Mouse (Mus musculus) heart, embryonic 13.5 days (tissue): ENCODE data around the gene Rgp1. TPM values are rescaled to one million over a fixed set of nuclear protein-coding genes. Genes with fewer than 3 reads are reported as not detected.
A peak's percentile ranks its signal among the peaks of the same experiment; 100 is the strongest.

Experiments
- ATAC-seq: fragments of 200-750 bp; cut with Nextera tagmentation; 2 replicates; pipeline ENCODE4 v1.8.0; 2017; ENCODE audit warnings: moderate TSS enrichment; ENCODE audit not compliant: insufficient number of reproducible peaks, low FRiP score, low TSS enrichment; ENCODE audit errors: extremely low read depth
- H3K27ac ChIP-seq: fragments of 300-500 bp; sonication (generic); replicated peaks from 2 replicates; pipeline ENCODE4 v1.5.1; 2015; ENCODE audit warnings: moderate library complexity, mild to moderate bottlenecking, inconsistent platforms
- H3K27me3 ChIP-seq: fragments of 300-500 bp; sonication (generic); replicated peaks from 2 replicates; pipeline ENCODE4 v1.6.1; 2015; ENCODE audit warnings: mild to moderate bottlenecking, inconsistent platforms
- H3K36me3 ChIP-seq: fragments of 300-500 bp; sonication (generic); 2 replicates; pipeline ENCODE4 v1.6.1; 2015; ENCODE audit warnings: mild to moderate bottlenecking, inconsistent platforms
- H3K4me1 ChIP-seq: fragments of 300-500 bp; sonication (generic); 2 replicates; pipeline ENCODE4 v1.6.1; 2015; ENCODE audit warnings: inconsistent platforms
- H3K4me2 ChIP-seq: fragments of 300-500 bp; sonication (generic); 2 replicates; pipeline ENCODE4 v1.6.1; 2015; ENCODE audit warnings: inconsistent platforms, mild to moderate bottlenecking, moderate library complexity
- H3K4me3 ChIP-seq: fragments of 300-500 bp; sonication (generic); 2 replicates; pipeline ENCODE4 v1.5.1; 2015; ENCODE audit warnings: moderate library complexity, mild to moderate bottlenecking, inconsistent platforms
- H3K9ac ChIP-seq: fragments of 300-500 bp; sonication (generic); 2 replicates; pipeline ENCODE4 v1.6.1; 2015; ENCODE audit warnings: inconsistent platforms, mild to moderate bottlenecking, moderate library complexity
- H3K9me3 ChIP-seq: fragments of 300-500 bp; sonication (generic); 2 replicates; pipeline ENCODE4 v1.6.1; 2016; ENCODE audit warnings: inconsistent platforms
- WGBS: fragments of 180-500 bp; shearing (Covaris S2); methylation state at CpG from one replicate; pipeline ENCODE4 v1.1.7; 2015; ENCODE audit warnings: mixed read lengths; 5-methylcytosine and 5-hydroxymethylcytosine counted together
- polyA plus RNA-seq: library from polyadenylated mRNA; unstranded; fragments of >200 nt; fragmentation: Nextera tagmentation; extraction: Ambion mirVana; gene quantifications from 2 replicates; pipeline ENCODE4 v1.2.1, GENCODE M21; 2015

Gene Rgp1
- polyA plus RNA-seq, 1 experiment from 2014 or later, result 21.4 TPM

- no peak overlapping the region for H3K4me3 ChIP-seq
- H3K4me1 ChIP-seq, result no peaks in the 10 kb centered on the region
- no peak for ATAC-seq
- H3K9ac ChIP-seq, result no peak overlapping the region
- no peaks in the 10 kb centered on the region for H3K27me3 ChIP-seq
- no peak overlapping the region for H3K4me2 ChIP-seq
- no peak overlapping the region for H3K27ac ChIP-seq
- H3K9me3 ChIP-seq, result no peaks in the 10 kb centered on the region
- no peaks in the 10 kb centered on the region for H3K36me3 ChIP-seq
- WGBS, result 71% methylated on average over 7 of the region's 7 CpGs
These were observed 20.3 kb downstream of the Rgp1 start for GRCm38 (mm10) chr4:43598650-43599380.

GRCm38 (mm10) chr4:43600195-43600934 is 21.9 kb downstream of the Rgp1 start:
- no peak for ATAC-seq
- H3K4me3 ChIP-seq, result no peak overlapping the region
- 66% methylated on average over 9 of the region's 9 CpGs for WGBS
- no peak overlapping the region for H3K9ac ChIP-seq
- H3K4me2 ChIP-seq, result no peak overlapping the region
- no peaks in the 10 kb centered on the region for H3K27me3 ChIP-seq
- no peaks in the 10 kb centered on the region for H3K9me3 ChIP-seq
- peaks cover 9% of the 10 kb centered on the region for H3K4me1 ChIP-seq
- no peak overlapping the region for H3K27ac ChIP-seq
- H3K36me3 ChIP-seq, result no peaks in the 10 kb centered on the region

- Histone ChIP-seq H3K27me3 (no peaks in the 10 kb centered on the region), H3K4me2 (no peak overlapping the region), H3K9me3 (no peaks in the 10 kb centered on the region), H3K9ac (no peak overlapping the region), H3K4me1 (peaks cover 9% of the 10 kb centered on the region), H3K27ac (no peak overlapping the region), H3K36me3 (no peaks in the 10 kb centered on the region), H3K4me3 (no peak overlapping the region)
- ATAC-seq, result no peak
- 59% methylated on average over 3 of the region's 3 CpGs for WGBS
These were observed 25.6 kb downstream of the Rgp1 start for GRCm38 (mm10) chr4:43604099-43604498.

- WGBS, result 39% methylated on average over 9 of the region's 9 CpGs
- ATAC-seq, result no peak
- no peaks in the 10 kb centered on the region for H3K27me3 ChIP-seq
- H3K9me3 ChIP-seq, result no peaks in the 10 kb centered on the region
- H3K4me1 ChIP-seq, result peaks cover 9% of the 10 kb centered on the region
- 0 out of 2 replicates have a peak overlapping the region, but pooled peaks have one; percentile 14 for H3K9ac ChIP-seq
- H3K36me3 ChIP-seq, result no peaks in the 10 kb centered on the region
- H3K27ac ChIP-seq, result no peak overlapping the region
- no peak overlapping the region for H3K4me3 ChIP-seq
- 0 out of 2 replicates have a peak overlapping the region, but pooled peaks have one; percentile 5 for H3K4me2 ChIP-seq
These were observed 26.5 kb downstream of the Rgp1 start for GRCm38 (mm10) chr4:43604751-43605685.

GRCm38 (mm10) chr4:43612534-43612933 is 34.0 kb downstream of the Rgp1 start:
- H3K4me1 ChIP-seq, result no peaks in the 10 kb centered on the region
- ATAC-seq, result no peak
- H3K27ac ChIP-seq, result no peak overlapping the region
- no peak overlapping the region for H3K4me2 ChIP-seq
- no peak overlapping the region for H3K9ac ChIP-seq
- H3K9me3 ChIP-seq, result no peaks in the 10 kb centered on the region
- no peak overlapping the region for H3K4me3 ChIP-seq
- H3K27me3 ChIP-seq, result no peaks in the 10 kb centered on the region
- H3K36me3 ChIP-seq, result no peaks in the 10 kb centered on the region
- WGBS, result 50% methylated on average over 10 of the region's 10 CpGs

GRCm38 (mm10) chr4:43613060-43613730 is 34.7 kb downstream of the Rgp1 start:
- H3K4me2 ChIP-seq, result no peak overlapping the region
- no peaks in the 10 kb centered on the region for H3K9me3 ChIP-seq
- H3K36me3 ChIP-seq, result no peaks in the 10 kb centered on the region
- no peak overlapping the region for H3K27ac ChIP-seq
- H3K9ac ChIP-seq, result no peak overlapping the region
- no peak for ATAC-seq
- 51% methylated on average over 3 of the region's 3 CpGs for whole genome bisulfite sequencing
- H3K4me1 ChIP-seq, result no peaks in the 10 kb centered on the region
- no peak overlapping the region for H3K4me3 ChIP-seq
- H3K27me3 ChIP-seq, result no peaks in the 10 kb centered on the region

- Histone ChIP-seq H3K4me2 (no peak overlapping the region), H3K9ac (no peak overlapping the region), H3K36me3 (no peaks in the 10 kb centered on the region), H3K4me3 (no peak overlapping the region), H3K4me1 (no peaks in the 10 kb centered on the region), H3K27me3 (no peaks in the 10 kb centered on the region), H3K27ac (no peak overlapping the region), H3K9me3 (peaks cover 16% of the 10 kb centered on the region)
- ATAC-seq, result no peak
- WGBS, result 59% methylated on average over 4 of the region's 4 CpGs
These were observed 41.7 kb downstream of the Rgp1 start for GRCm38 (mm10) chr4:43620146-43620778.

GRCm38 (mm10) chr4:43629106-43629817 is 50.7 kb downstream of the Rgp1 start:
- Histone ChIP-seq H3K27ac (no peak overlapping the region), H3K4me2 (peak overlapping the region; percentile 41), H3K4me1 (peaks cover 37% of the 10 kb centered on the region), H3K27me3 (peaks cover 10% of the 10 kb centered on the region; the same call in 1 of the 2 replicates), H3K9me3 (peaks cover 13% of the 10 kb centered on the region), H3K9ac (peak overlapping the region; percentile 50; the same call in 1 of the 2 replicates), H3K4me3 (0 out of 2 replicates have a peak overlapping the region, but pooled peaks have one; percentile 16), H3K36me3 (no peaks in the 10 kb centered on the region)
- WGBS, result 30% methylated on average over 20 of the region's 20 CpGs
- ATAC-seq, result no peak

GRCm38 (mm10) chr4:43630030-43630581 is 51.6 kb downstream of the Rgp1 start:
- peak overlapping the region; percentile 81 for H3K27ac ChIP-seq
- H3K4me1 ChIP-seq, result peaks cover 45% of the 10 kb centered on the region
- peaks cover 6% of the 10 kb centered on the region for H3K9me3 ChIP-seq
- H3K4me3 ChIP-seq, result 0 out of 2 replicates have a peak overlapping the region, but pooled peaks have one; percentile 3
- H3K27me3 ChIP-seq, result peaks cover 10% of the 10 kb centered on the region; the same call in 1 of the 2 replicates
- no peaks in the 10 kb centered on the region for H3K36me3 ChIP-seq
- 6% methylated on average over 5 of the region's 5 CpGs for WGBS
- peak overlapping the region; percentile 54 for H3K4me2 ChIP-seq
- ATAC-seq, result no peak
- H3K9ac ChIP-seq, result no peak overlapping the region
